Mouse (Mus musculus): ENCODE measurements around the gene E130114P18Rik. TPM values are rescaled to one million over a fixed set of nuclear protein-coding genes. Genes with fewer than 3 reads are reported as not detected.

The E130114P18Rik gene
- polyA plus RNA-seq, 1 experiment, result not detected

DNA sequence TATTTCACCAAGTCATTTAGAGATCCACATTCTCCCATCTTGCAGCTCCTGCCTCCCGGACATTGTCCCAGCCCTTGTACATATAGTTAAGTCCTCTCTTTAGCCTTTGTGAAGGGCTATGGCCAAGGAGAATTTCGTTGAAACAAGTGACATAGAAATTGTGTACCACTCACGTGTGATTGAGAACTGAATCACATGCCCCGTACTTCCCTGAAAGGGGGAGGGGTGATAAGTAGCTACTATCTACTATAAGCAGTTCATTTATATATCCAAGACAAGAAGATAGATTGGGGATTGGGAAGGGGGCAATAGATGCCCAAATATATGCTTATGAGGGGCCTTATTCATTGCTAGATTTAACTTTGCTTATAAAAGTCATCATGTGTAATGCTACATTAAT is 10.9 kb downstream of the E130114P18Rik start:
- TF ChIP-seq TAL1 (IDR thresholded peaks at IDR 0.05; ENCODE audit: low read length) (no peak), GATA1 (IDR thresholded peaks at IDR 0.05; ENCODE audit: low read length) (no peak)
- H3K4me3 ChIP-seq (replicated peaks), result no peak overlapping the region
- peaks cover 3% of the 10 kb centered on the region for H3K27me3 ChIP-seq (ENCODE audit: control insufficient read depth)
- no peaks in the 10 kb centered on the region for H3K36me3 ChIP-seq (ENCODE audit: control insufficient read depth)
- H3K4me1 ChIP-seq (ENCODE audit: control insufficient read depth), result peaks cover 6% of the 10 kb centered on the region
- H3K9me3 ChIP-seq (ENCODE audit: control insufficient read depth, low read length), result no peaks in the 10 kb centered on the region

DNA sequence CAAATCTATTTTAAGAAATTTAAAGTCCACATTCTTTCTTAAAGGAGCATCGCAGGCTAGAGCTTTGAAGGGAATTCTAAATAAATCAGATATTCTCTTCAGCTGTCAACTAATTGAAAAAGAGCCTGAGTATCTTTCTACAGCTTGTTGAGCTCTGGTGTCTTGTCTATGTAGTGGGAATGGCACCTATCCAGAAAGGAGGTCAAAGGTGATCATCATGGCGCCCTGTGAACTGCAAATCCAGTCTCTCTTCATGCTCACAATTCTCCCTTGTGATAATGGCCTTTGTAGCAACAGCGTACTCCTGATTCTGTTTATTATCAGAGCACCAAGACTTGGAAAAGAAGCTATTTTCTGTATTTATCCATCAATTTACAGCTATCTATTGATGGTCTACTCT is 11.8 kb downstream of the E130114P18Rik start:
- H3K4me3 ChIP-seq (replicated peaks), result no peak overlapping the region
- H3K27me3 ChIP-seq (ENCODE audit: control insufficient read depth), result peaks cover 6% of the 10 kb centered on the region
- H3K9me3 ChIP-seq (ENCODE audit: control insufficient read depth, low read length), result no peaks in the 10 kb centered on the region
- H3K36me3 ChIP-seq (ENCODE audit: control insufficient read depth), result no peaks in the 10 kb centered on the region
- no peaks in the 10 kb centered on the region for H3K4me1 ChIP-seq (ENCODE audit: control insufficient read depth)
- TF ChIP-seq TAL1 (IDR thresholded peaks at IDR 0.05; ENCODE audit: low read length) (no peak), GATA1 (IDR thresholded peaks at IDR 0.05; ENCODE audit: low read length) (no peak)

DNA sequence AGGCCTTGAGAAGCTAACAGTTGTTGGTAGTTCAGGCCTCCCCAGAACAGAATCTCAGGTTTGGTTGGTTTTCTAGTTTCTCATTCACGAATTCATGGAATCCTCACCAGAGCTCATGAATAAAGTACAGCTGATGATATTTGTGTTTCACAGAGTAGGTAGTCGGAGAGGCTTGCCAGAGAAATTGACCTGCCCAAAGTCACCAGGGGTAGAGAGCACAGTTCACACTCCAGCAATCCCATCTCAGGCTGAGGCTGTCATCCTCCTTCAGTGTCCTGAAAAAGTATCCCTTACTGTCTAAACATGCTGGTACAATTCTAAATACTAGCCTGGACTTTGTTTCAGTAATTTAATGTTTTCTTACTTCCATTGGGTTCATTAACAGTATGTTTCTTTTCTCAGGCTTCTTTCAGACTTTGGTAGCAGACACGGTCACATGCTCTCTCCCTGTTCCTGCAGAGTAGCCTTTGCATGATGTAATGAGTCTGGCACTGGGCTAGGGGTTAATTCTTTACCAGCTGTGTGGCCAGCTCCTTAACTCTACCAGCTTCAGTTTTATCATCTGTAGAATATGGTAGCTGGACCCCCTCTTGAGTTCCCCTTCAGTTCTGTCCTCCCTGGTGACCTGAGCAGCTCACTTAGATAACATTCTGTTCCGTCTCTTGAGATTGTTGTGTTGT is 12.4 kb downstream of the E130114P18Rik start:
- TF ChIP-seq TAL1 (IDR thresholded peaks at IDR 0.05; ENCODE audit: low read length), result no peak
- no peak for TF ChIP-seq GATA1 (IDR thresholded peaks at IDR 0.05; ENCODE audit: low read length)
- Histone ChIP-seq H3K9me3 (ENCODE audit: control insufficient read depth, low read length) (no peaks in the 10 kb centered on the region), H3K4me1 (ENCODE audit: control insufficient read depth) (no peaks in the 10 kb centered on the region), H3K27me3 (ENCODE audit: control insufficient read depth) (peaks cover 12% of the 10 kb centered on the region), H3K4me3 (replicated peaks) (no peak overlapping the region), H3K36me3 (ENCODE audit: control insufficient read depth) (no peaks in the 10 kb centered on the region)

DNA sequence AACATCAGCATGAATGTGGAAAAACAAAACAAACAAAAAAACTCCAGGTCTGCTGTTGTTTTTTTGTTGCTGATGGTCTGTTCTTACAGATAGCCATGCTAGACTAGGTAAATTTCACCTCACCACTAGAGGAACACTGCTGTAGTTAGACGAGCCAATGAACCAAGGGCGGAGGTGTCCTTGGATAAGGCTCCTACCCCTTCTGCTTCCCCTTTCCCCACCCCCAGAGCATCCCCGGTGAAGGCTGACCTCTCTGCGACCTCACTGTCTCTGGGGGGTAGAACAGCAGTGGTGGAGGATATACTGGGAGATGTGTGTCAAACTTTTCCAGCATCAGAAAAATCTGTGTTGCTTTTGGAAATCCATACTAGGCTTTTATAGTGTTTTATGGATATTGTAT is 13.3 kb downstream of the E130114P18Rik start:
- no peak overlapping the region for H3K4me3 ChIP-seq (replicated peaks)
- H3K9me3 ChIP-seq (ENCODE audit: control insufficient read depth, low read length), result no peaks in the 10 kb centered on the region
- peaks cover 21% of the 10 kb centered on the region for H3K27me3 ChIP-seq (ENCODE audit: control insufficient read depth)
- TF ChIP-seq TAL1 (IDR thresholded peaks at IDR 0.05; ENCODE audit: low read length), result no peak
- no peak for TF ChIP-seq GATA1 (IDR thresholded peaks at IDR 0.05; ENCODE audit: low read length)
- no peaks in the 10 kb centered on the region for H3K4me1 ChIP-seq (ENCODE audit: control insufficient read depth)
- no peaks in the 10 kb centered on the region for H3K36me3 ChIP-seq (ENCODE audit: control insufficient read depth)

DNA sequence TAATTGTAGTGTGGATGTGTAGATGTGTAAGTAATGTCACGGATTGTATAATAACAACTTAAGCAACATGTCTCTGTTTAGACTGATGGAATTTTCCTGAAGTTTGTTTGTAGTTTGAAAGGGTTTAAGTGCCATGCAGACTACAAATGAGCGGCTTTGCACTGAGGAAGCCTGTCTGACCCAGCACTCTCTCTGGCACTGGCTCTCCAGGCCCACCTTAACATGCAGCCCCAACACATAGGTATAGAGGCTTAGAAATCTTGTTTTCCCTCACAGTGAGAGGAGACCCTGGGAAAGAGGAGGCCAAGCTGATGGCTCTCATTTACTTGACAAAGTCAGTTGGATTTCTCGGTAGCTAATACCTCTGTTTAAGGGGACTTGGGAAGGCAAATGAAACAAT is 19.2 kb downstream of the E130114P18Rik start:
- TF ChIP-seq GATA1 (IDR thresholded peaks at IDR 0.05; ENCODE audit: low read length) (no peak), TAL1 (IDR thresholded peaks at IDR 0.05; ENCODE audit: low read length) (no peak)
- no peaks in the 10 kb centered on the region for H3K9me3 ChIP-seq (ENCODE audit: control insufficient read depth, low read length)
- H3K36me3 ChIP-seq (ENCODE audit: control insufficient read depth), result no peaks in the 10 kb centered on the region
- H3K4me1 ChIP-seq (ENCODE audit: control insufficient read depth), result no peaks in the 10 kb centered on the region; the same call in 1 of the 2 replicates
- H3K27me3 ChIP-seq (ENCODE audit: control insufficient read depth), result peaks cover 80% of the 10 kb centered on the region
- H3K4me3 ChIP-seq (replicated peaks), result no peak overlapping the region

DNA sequence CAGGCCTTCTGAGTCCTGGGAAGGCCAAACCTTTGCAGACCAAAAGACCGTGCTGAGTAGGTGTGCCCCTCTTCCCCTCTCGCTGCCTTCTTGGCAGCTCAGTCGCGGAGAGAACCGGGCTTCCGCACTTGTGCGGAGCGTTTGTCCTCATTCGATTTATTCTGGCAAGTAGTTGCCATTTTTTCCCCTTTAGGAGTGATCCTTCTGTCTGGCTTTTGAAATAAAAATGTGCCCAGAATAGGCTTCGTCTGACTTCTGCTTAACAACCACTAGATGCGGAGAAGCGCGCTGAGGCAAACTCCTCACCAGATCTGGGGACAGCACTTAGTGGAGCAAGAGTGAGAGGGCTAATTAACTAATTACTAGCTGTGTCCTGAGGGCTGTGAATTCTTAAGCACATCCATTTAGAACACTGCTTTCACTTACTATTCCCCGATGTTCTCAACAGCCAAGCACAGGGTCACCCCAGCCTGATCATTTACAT is 19.9 kb downstream of the E130114P18Rik start:
- no peaks in the 10 kb centered on the region for H3K36me3 ChIP-seq (ENCODE audit: control insufficient read depth)
- peaks cover 87% of the 10 kb centered on the region for H3K27me3 ChIP-seq (ENCODE audit: control insufficient read depth)
- no peak for TF ChIP-seq TAL1 (IDR thresholded peaks at IDR 0.05; ENCODE audit: low read length)
- TF ChIP-seq GATA1 (IDR thresholded peaks at IDR 0.05; ENCODE audit: low read length), result no peak
- no peaks in the 10 kb centered on the region; the same call in 1 of the 2 replicates for H3K4me1 ChIP-seq (ENCODE audit: control insufficient read depth)
- no peaks in the 10 kb centered on the region for H3K9me3 ChIP-seq (ENCODE audit: control insufficient read depth, low read length)
- H3K4me3 ChIP-seq (replicated peaks), result peak overlapping the region; percentile 31

DNA sequence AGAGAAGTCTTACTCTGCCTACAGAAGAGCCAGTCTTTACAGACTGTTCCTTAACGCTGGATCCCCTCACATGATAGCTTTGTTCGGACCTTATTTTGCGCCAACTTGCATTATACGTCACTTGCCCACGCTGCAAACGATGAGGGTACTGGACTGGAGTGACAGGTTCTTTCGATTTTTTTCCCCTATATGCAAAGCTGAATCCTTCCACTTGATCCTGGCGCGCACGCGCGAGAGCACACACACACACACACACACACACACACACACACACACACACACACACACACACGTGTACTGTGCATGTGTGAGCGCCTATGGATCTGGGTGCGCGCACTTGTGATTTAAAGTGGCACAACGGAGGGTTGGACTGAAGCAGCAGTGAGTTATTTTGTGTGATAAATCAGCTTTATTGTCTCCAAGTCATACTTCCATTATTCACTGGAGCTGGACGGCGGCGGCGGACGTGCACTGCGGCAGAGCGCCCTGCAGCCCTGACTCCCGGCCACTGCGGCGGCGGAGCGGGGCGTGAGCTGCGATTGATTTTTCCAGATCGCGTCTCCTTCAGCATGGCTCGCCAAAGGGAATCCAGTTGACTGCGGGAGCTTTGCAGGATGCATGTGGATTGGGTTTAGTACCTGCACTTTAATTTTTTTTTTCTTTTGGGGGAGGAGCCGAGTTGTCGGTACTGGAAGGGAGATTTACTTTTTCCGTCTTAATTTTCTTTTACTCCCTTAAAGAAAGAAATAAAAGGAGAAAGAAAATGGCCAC is 20.5 kb downstream of the E130114P18Rik start:
- H3K9me3 ChIP-seq (ENCODE audit: control insufficient read depth, low read length), result no peaks in the 10 kb centered on the region
- H3K4me1 ChIP-seq (ENCODE audit: control insufficient read depth), result peaks cover 2% of the 10 kb centered on the region
- peak overlapping the region; percentile 31 for H3K4me3 ChIP-seq (replicated peaks)
- TF ChIP-seq TAL1 (IDR thresholded peaks at IDR 0.05; ENCODE audit: low read length), result no peak
- TF ChIP-seq GATA1 (IDR thresholded peaks at IDR 0.05; ENCODE audit: low read length), result no peak
- H3K36me3 ChIP-seq (ENCODE audit: control insufficient read depth), result no peaks in the 10 kb centered on the region
- H3K27me3 ChIP-seq (ENCODE audit: control insufficient read depth), result peaks cover 90% of the 10 kb centered on the region

DNA sequence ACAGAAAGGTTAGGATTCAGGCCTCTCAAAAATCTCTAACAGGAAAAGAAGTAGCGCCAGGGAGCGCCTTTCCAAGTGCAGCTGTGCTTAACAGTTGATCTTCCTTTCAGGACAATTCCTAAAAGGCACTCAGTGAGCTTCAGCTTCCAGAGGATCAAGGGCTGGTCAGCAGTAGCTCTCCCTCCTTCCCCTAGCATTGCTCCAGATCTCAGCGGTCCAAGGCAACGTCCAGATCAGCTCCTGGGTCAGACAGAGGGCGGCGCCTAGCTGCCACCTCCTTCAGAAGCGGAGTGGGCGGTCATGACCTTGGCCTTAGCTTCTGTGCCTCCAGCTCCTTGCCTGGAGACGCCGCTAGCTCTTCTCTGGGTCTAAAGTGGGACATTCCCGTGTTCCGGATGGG is 23.6 kb downstream of the E130114P18Rik start:
- H3K4me1 ChIP-seq (ENCODE audit: control insufficient read depth), result peaks cover 15% of the 10 kb centered on the region
- peaks cover 90% of the 10 kb centered on the region for H3K27me3 ChIP-seq (ENCODE audit: control insufficient read depth)
- TF ChIP-seq TAL1 (IDR thresholded peaks at IDR 0.05; ENCODE audit: low read length), result no peak
- no peak for TF ChIP-seq GATA1 (IDR thresholded peaks at IDR 0.05; ENCODE audit: low read length)
- H3K36me3 ChIP-seq (ENCODE audit: control insufficient read depth), result no peaks in the 10 kb centered on the region
- no peak overlapping the region for H3K4me3 ChIP-seq (replicated peaks)
- no peaks in the 10 kb centered on the region for H3K9me3 ChIP-seq (ENCODE audit: control insufficient read depth, low read length)

DNA sequence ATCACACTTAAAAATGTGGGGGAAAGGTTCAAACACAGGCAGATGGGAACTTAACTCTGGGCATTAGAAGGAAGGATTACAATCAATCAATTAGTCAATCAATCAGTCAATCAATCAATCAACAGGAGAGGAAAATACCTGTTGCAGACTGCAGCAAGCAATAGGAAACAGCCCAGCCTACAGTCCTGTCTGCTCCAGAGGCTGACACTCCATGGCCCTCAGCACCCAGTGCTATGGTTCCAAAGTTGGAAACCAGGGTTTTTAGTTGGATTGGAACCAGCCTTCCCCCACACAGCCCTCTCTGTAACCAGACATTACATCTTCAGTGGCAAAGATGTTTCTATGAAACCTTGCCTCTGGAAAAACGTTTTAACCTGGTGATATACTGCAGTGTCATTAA is 24.4 kb downstream of the E130114P18Rik start:
- TF ChIP-seq TAL1 (IDR thresholded peaks at IDR 0.05; ENCODE audit: low read length) (no peak), GATA1 (IDR thresholded peaks at IDR 0.05; ENCODE audit: low read length) (no peak)
- no peak overlapping the region for H3K4me3 ChIP-seq (replicated peaks)
- no peaks in the 10 kb centered on the region for H3K9me3 ChIP-seq (ENCODE audit: control insufficient read depth, low read length)
- H3K4me1 ChIP-seq (ENCODE audit: control insufficient read depth), result peaks cover 15% of the 10 kb centered on the region
- no peaks in the 10 kb centered on the region for H3K36me3 ChIP-seq (ENCODE audit: control insufficient read depth)
- peaks cover 82% of the 10 kb centered on the region for H3K27me3 ChIP-seq (ENCODE audit: control insufficient read depth)

Measured in erythroblast, embryonic 14.5 days (primary cell).